Mouse (Mus musculus): ENCODE measurements around the gene Kif1c.

DNA sequence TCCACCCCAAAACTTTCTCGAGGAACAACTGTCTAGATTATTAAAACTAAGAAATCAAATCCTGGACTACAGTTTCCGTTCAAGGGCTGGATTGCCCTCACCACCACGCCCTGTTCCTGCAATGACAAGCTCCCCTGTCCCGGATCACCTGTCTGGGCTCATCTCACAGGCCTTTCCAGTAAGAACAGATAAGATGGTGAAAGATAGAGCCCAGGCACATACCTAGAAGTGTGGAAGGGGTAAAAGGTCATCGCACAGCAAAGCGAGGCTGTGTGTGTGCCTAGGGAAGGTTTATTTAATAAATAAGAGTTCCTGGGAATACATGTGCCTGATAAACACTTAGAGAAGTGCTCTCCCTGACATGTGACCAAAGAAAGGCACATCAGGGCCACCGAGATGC is 45.3 kb downstream of the Kif1c start:
- TF ChIP-seq CTCF (IDR thresholded peaks at IDR 0.05; ENCODE audit: insufficient read depth, low read length) (no peak), POLR2A (IDR thresholded peaks at IDR 0.05; ENCODE audit: borderline replicate concordance, extremely low read depth, low read depth, low read length) (no peak)
